Mouse (Mus musculus): Measurements from ENCODE around the gene Rnaset2b. TPM values are rescaled to one million over a fixed set of nuclear protein-coding genes. Genes with fewer than 3 reads are reported as not detected.
"Not testable (repeated sequence)": the region's sequence is repeated elsewhere in the genome, so short reads cannot be mapped to it uniquely, and the experiment has no call there.

Gene Rnaset2b
- polyA plus RNA-seq, 1 experiment from 2014 or later, result 169 TPM

GRCm38 (mm10) chr17:7025764-7026346, 55.4 kb downstream of the Rnaset2b start:
- H3K4me2 ChIP-seq; H3K27ac ChIP-seq; H3K27me3 ChIP-seq; H3K36me3 ChIP-seq; H3K9me3 ChIP-seq; ATAC-seq (ENCODE audit: insufficient number of reproducible peaks, insufficient read depth, low FRiP score, low TSS enrichment, low read depth); H3K4me1 ChIP-seq (replicated peaks); H3K9ac ChIP-seq (replicated peaks); H3K4me3 ChIP-seq (replicated peaks): not testable (repeated sequence)
- 54% methylated on average over 3 of the region's 14 CpGs for WGBS

GRCm38 (mm10) chr17:7030204-7030603, 59.8 kb downstream of the Rnaset2b start:
- not testable (repeated sequence) for H3K4me1 ChIP-seq (replicated peaks); H3K4me3 ChIP-seq (replicated peaks); H3K27me3 ChIP-seq; H3K9me3 ChIP-seq; ATAC-seq (ENCODE audit: insufficient number of reproducible peaks, insufficient read depth, low FRiP score, low TSS enrichment, low read depth); H3K4me2 ChIP-seq; H3K36me3 ChIP-seq; H3K27ac ChIP-seq; H3K9ac ChIP-seq (replicated peaks)
- 69% methylated on average over 5 of the region's 7 CpGs for WGBS

DNA sequence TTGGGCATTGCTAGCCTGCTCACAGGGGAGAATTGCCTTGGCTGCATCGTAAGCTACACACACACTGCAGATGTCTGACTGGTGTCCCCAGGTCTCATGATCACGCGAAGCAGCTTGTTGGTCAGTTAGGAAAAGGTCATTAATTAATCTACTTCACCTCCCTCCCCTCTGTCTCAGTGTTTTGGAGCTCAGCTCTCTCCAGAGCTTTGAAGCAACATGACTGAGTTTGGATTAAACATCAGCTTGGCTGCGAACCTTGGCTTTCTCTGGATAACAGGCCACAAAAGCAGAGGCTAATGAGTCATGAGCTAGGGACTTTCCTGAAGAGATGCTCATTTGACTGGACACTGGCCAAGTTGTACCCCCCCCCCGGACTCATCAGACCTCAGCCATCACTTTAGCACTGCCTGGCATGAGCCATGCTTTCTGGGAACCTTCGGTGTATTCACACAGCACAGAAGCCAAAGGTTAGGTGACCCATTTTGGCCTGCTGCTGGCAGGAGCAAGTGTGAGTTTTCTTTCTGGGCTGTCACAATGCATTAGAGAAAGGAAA, 60.3 kb downstream of the Rnaset2b start:
- H3K4me3 ChIP-seq (replicated peaks); H3K9ac ChIP-seq (replicated peaks); H3K4me1 ChIP-seq (replicated peaks); H3K36me3 ChIP-seq; H3K27ac ChIP-seq; ATAC-seq (ENCODE audit: insufficient number of reproducible peaks, insufficient read depth, low FRiP score, low TSS enrichment, low read depth); H3K4me2 ChIP-seq; H3K27me3 ChIP-seq; H3K9me3 ChIP-seq: not testable (repeated sequence)
- 70% methylated on average over 3 of the region's 6 CpGs for WGBS

- not testable (repeated sequence) for H3K9ac ChIP-seq (replicated peaks); H3K4me2 ChIP-seq; H3K4me1 ChIP-seq (replicated peaks); H3K27ac ChIP-seq; H3K4me3 ChIP-seq (replicated peaks); H3K9me3 ChIP-seq; ATAC-seq (ENCODE audit: insufficient number of reproducible peaks, insufficient read depth, low FRiP score, low TSS enrichment, low read depth); H3K27me3 ChIP-seq; H3K36me3 ChIP-seq
- 55% methylated on average over 3 of the region's 17 CpGs for WGBS
These were observed 63.0 kb downstream of the Rnaset2b start for GRCm38 (mm10) chr17:7033192-7034166.

Other genes with a start within 250 kb of the Rnaset2b start
- gene Ezr, start 187.8 kb upstream of the Rnaset2b start, polyA plus RNA-seq (2016; fragmentation: Nextera tagmentation; extraction: Ambion mirVana), result 40.1 and 46.9 TPM in 2 replicates
- 37.7 and 44.0 TPM in 2 replicates for gene Rsph3b, start 22.0 kb upstream of the Rnaset2b start, polyA plus RNA-seq (2016; fragmentation: Nextera tagmentation; extraction: Ambion mirVana)
- gene Tagap1, start 9.5 kb upstream of the Rnaset2b start, polyA plus RNA-seq (2016; fragmentation: Nextera tagmentation; extraction: Ambion mirVana), result 69.0 and 70.8 TPM in 2 replicates
- 0.56 and 0.61 TPM in 2 replicates for gene Gm49721, start 8.3 kb downstream of the Rnaset2b start, polyA plus RNA-seq (2016; fragmentation: Nextera tagmentation; extraction: Ambion mirVana)
- gene Gm1604a, start 54.9 kb downstream of the Rnaset2b start, polyA plus RNA-seq (2016; fragmentation: Nextera tagmentation; extraction: Ambion mirVana), result not detected in 2 replicates
- gene Rps6ka2, start 199.5 kb downstream of the Rnaset2b start, polyA plus RNA-seq (2016; fragmentation: Nextera tagmentation; extraction: Ambion mirVana), result 22.8 and 24.8 TPM in 2 replicates

All from limb, embryonic 12.5 days (tissue).